Mouse (Mus musculus): ENCODE data around the gene Synpo2l. TPM values are rescaled to one million over a fixed set of nuclear protein-coding genes. Genes with fewer than 3 reads are reported as not detected.

The Synpo2l gene
- polyA plus RNA-seq, 1 experiment from 2014 or later, result 0.48 TPM

DNA sequence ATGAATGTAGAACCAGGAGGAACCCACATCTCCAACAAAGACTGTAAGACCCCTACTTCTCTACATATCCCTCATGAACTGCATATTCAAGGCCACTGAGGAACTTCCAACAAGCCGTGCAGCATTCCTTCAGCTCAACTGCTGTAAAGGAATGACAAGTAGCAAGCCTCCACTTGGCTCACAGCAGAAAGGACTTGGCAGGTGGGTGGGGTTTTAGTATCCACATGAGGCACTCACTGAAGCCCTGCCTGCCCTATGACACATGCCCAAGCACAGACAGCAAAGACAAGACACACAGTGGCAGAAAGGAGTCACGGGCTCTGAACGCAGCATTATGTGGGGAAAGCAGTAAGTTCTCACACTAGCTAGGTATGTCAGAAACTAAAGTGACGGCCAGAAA lies 58.0 kb downstream of the Synpo2l start:
- Histone ChIP-seq H3K9me3 (ENCODE audit: control insufficient read depth, low read length) (no peaks in the 10 kb centered on the region), H3K4me3 (ENCODE audit: low read depth, low read length) (no peak overlapping the region), H3K4me2 (replicated peaks; ENCODE audit: low read depth, low read length) (no peak overlapping the region), H3K27ac (ENCODE audit: low read depth, low read length) (no peak overlapping the region), H3K27me3 (ENCODE audit: control insufficient read depth, insufficient read depth, low read length) (no peaks in the 10 kb centered on the region), H3K9ac (ENCODE audit: low read depth, low read length) (no peak overlapping the region), H3K4me1 (replicated peaks; ENCODE audit: control insufficient read depth, insufficient read depth, low read length) (no peaks in the 10 kb centered on the region), H3K36me3 (ENCODE audit: control insufficient read depth, insufficient read depth, low read length) (no peaks in the 10 kb centered on the region)
- 85% methylated on average over 4 of the region's 4 CpGs for WGBS
- ATAC-seq (ENCODE audit: low FRiP score) (no peak), DNase-seq (ENCODE audit: low spot score) (no peak)

DNA sequence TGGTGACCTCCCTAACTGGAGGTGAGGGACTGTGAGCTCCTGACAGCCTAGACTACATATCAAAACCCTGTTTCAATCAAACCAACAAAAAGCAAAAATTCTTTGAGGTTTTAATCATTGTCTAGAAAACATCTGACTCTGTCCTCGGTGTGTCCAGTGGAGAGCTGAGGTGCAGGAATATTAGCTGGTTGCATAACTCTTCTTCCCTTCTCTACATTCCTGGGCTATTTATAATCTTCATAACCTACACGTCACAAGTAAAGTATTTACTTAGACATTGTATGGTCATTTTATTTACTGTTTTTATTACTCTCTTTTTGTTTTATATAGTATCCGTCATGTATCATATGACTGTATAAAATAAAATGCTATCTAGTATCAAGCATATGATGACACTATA lies 58.6 kb downstream of the Synpo2l start:
- 84% methylated on average over 3 of the region's 3 CpGs for WGBS
- H3K27ac ChIP-seq (ENCODE audit: low read depth, low read length), result no peak overlapping the region
- ATAC-seq (ENCODE audit: low FRiP score), result no peak

More for the DNA sequence above, 58.6 kb downstream of the Synpo2l start:
- H3K4me2 ChIP-seq (replicated peaks; ENCODE audit: low read depth, low read length), result no peak overlapping the region
- no peaks in the 10 kb centered on the region for H3K36me3 ChIP-seq (ENCODE audit: control insufficient read depth, insufficient read depth, low read length)
- DNase-seq (ENCODE audit: low spot score), result no peak
- no peaks in the 10 kb centered on the region for H3K4me1 ChIP-seq (replicated peaks; ENCODE audit: control insufficient read depth, insufficient read depth, low read length)
- H3K9ac ChIP-seq (ENCODE audit: low read depth, low read length), result no peak overlapping the region
- no peaks in the 10 kb centered on the region for H3K27me3 ChIP-seq (ENCODE audit: control insufficient read depth, insufficient read depth, low read length)
- no peaks in the 10 kb centered on the region for H3K9me3 ChIP-seq (ENCODE audit: control insufficient read depth, low read length)
- no peak overlapping the region for H3K4me3 ChIP-seq (ENCODE audit: low read depth, low read length)

Other genes starting within 250 kb of the Synpo2l start
- gene Cfap70, start 216.1 kb downstream of the Synpo2l start, polyA plus RNA-seq (2014; fragmentation: Nextera tagmentation; extraction: Ambion mirVana), result 0.60 and 1.1 TPM in 2 replicates
- 15.0 and 16.8 TPM in 2 replicates for gene Anxa7, start 188.2 kb downstream of the Synpo2l start, polyA plus RNA-seq (2014; fragmentation: Nextera tagmentation; extraction: Ambion mirVana)
- 1.1 and 1.4 TPM in 2 replicates for gene Mss51, start 171.5 kb downstream of the Synpo2l start, polyA plus RNA-seq (2014; fragmentation: Nextera tagmentation; extraction: Ambion mirVana)
- 67.0 and 67.2 TPM in 2 replicates for gene Ppp3cb, start 121.8 kb downstream of the Synpo2l start, polyA plus RNA-seq (2014; fragmentation: Nextera tagmentation; extraction: Ambion mirVana)
- 9.9 and 12.1 TPM in 2 replicates for gene Usp54, start 27.3 kb downstream of the Synpo2l start, polyA plus RNA-seq (2014; fragmentation: Nextera tagmentation; extraction: Ambion mirVana)
- 0.28 TPM in 1 of 2 replicates, not detected in the other for gene Myoz1, start 11.8 kb downstream of the Synpo2l start, polyA plus RNA-seq (2014; fragmentation: Nextera tagmentation; extraction: Ambion mirVana)
- gene Sec24c, start 6.0 kb upstream of the Synpo2l start, polyA plus RNA-seq (2014; fragmentation: Nextera tagmentation; extraction: Ambion mirVana), result 76.6 and 79.0 TPM in 2 replicates
- gene Fut11, start 26.6 kb upstream of the Synpo2l start, polyA plus RNA-seq (2014; fragmentation: Nextera tagmentation; extraction: Ambion mirVana), result 16.7 and 22.9 TPM in 2 replicates
- 210 and 223 TPM in 2 replicates for gene Chchd1, start 34.7 kb upstream of the Synpo2l start, polyA plus RNA-seq (2014; fragmentation: Nextera tagmentation; extraction: Ambion mirVana)
- 25.2 and 32.7 TPM in 2 replicates for gene Zswim8, start 39.2 kb upstream of the Synpo2l start, polyA plus RNA-seq (2014; fragmentation: Nextera tagmentation; extraction: Ambion mirVana)
- 20.2 and 21.0 TPM in 2 replicates for gene Ndst2, start 66.2 kb upstream of the Synpo2l start, polyA plus RNA-seq (2014; fragmentation: Nextera tagmentation; extraction: Ambion mirVana)
- gene Camk2g, start 125.7 kb upstream of the Synpo2l start, polyA plus RNA-seq (2014; fragmentation: Nextera tagmentation; extraction: Ambion mirVana), result 44.2 and 46.8 TPM in 2 replicates
- 0.59 and 0.65 TPM in 2 replicates for gene Plau, start 168.3 kb upstream of the Synpo2l start, polyA plus RNA-seq (2014; fragmentation: Nextera tagmentation; extraction: Ambion mirVana)